Mouse (Mus musculus) ES-Bruce4 (cell line): ENCODE measurements around the gene Pik3ip1. TPM values are rescaled to one million over a fixed set of nuclear protein-coding genes. Genes with fewer than 3 reads are reported as not detected.

Experiments used
- H3K27ac ChIP-seq: 2 replicates; pipeline ENCODE4 v1.5.1; 2012; ENCODE audit warnings: low read length, inconsistent platforms; ENCODE audit not compliant: insufficient read depth
- H3K27me3 ChIP-seq: 2 replicates; pipeline ENCODE4 v1.6.1; 2012; ENCODE audit warnings: mild to moderate bottlenecking, low read length, inconsistent platforms; ENCODE audit not compliant: control insufficient read depth, poor library complexity, insufficient read depth, severe bottlenecking
- H3K36me3 ChIP-seq: 2 replicates; pipeline ENCODE4 v1.6.1; 2012; ENCODE audit warnings: inconsistent platforms, mild to moderate bottlenecking, low read length, moderate library complexity; ENCODE audit not compliant: control insufficient read depth, poor library complexity, insufficient read depth, severe bottlenecking
- H3K4me1 ChIP-seq: one replicate; pipeline ENCODE4 v1.8.1; 2011; ENCODE audit warnings: low read length; ENCODE audit not compliant: control insufficient read depth, insufficient read depth
- H3K4me3 ChIP-seq: 2 replicates; pipeline ENCODE4 v1.5.1; 2011; ENCODE audit warnings: low read depth, mild to moderate bottlenecking, low read length
- H3K9ac ChIP-seq: 2 replicates; pipeline ENCODE4 v1.6.1; 2012; ENCODE audit warnings: low read depth, mild to moderate bottlenecking, inconsistent platforms; ENCODE audit not compliant: poor library complexity, severe bottlenecking
- H3K9me3 ChIP-seq: replicated peaks from 2 replicates; pipeline ENCODE4 v1.6.1; 2012; ENCODE audit warnings: mild to moderate bottlenecking, low read length, inconsistent platforms; ENCODE audit not compliant: control insufficient read depth, poor library complexity, insufficient read depth, severe bottlenecking
- CTCF ChIP-seq: IDR thresholded peaks from one replicate; pipeline ENCODE4 v1.8.1; 2011; ENCODE audit warnings: low read depth, low read length
- EP300 ChIP-seq: IDR thresholded peaks from 2 replicates; pipeline ENCODE4 v1.6.1; 2011; ENCODE audit warnings: low read depth, low read length; ENCODE audit not compliant: insufficient read depth
- POLR2A ChIP-seq: IDR thresholded peaks from one replicate; pipeline ENCODE4 v1.8.1; 2011; ENCODE audit warnings: low read length; ENCODE audit not compliant: insufficient read depth
- polyA plus RNA-seq: library from polyadenylated mRNA; stranded (reverse); fragments of >200 nt; gene quantifications from 2 replicates; pipeline ENCODE4 v1.2.4, GENCODE M21; 2011; ENCODE audit warnings: low read depth; ENCODE audit not compliant: missing spikeins, insufficient read depth, insufficient read length

Pik3ip1 gene
- polyA plus RNA-seq, 1 experiment = 17.0 TPM

- Histone ChIP-seq H3K9ac (peak overlapping the region; percentile 36; the same call in 1 of the 2 replicates), H3K36me3 (peaks cover 28% of the 10 kb centered on the region), H3K4me3 (no peak overlapping the region; the same call in 1 of the 2 replicates), H3K27ac (peak overlapping the region; percentile 98), H3K9me3 (no peaks in the 10 kb centered on the region), H3K4me1 (peaks cover 2% of the 10 kb centered on the region), H3K27me3 (no peaks in the 10 kb centered on the region)
- TF ChIP-seq CTCF (peak; percentile 92), EP300 (0 out of 2 replicates have a peak, but pooled peaks have one; percentile 24), POLR2A (no peak)
Measured at GRCm38 (mm10) chr11:3347091-3347834, 17.1 kb downstream of the Pik3ip1 start.

- Histone ChIP-seq H3K4me3 (peak overlapping the region; percentile 43; the same call in 1 of the 2 replicates), H3K36me3 (peaks cover 34% of the 10 kb centered on the region), H3K9me3 (no peaks in the 10 kb centered on the region), H3K27ac (peak overlapping the region; percentile 98), H3K27me3 (no peaks in the 10 kb centered on the region), H3K9ac (peak overlapping the region; percentile 63), H3K4me1 (peaks cover 2% of the 10 kb centered on the region)
- TF ChIP-seq POLR2A (no peak), EP300 (no peak), CTCF (no peak)
Measured at GRCm38 (mm10) chr11:3347835-3348195, 17.6 kb downstream of the Pik3ip1 start.

GRCm38 (mm10) chr11:3348576-3349342 lies 18.6 kb downstream of the Pik3ip1 start:
- H3K27me3 ChIP-seq = no peaks in the 10 kb centered on the region
- no peak for TF ChIP-seq CTCF
- TF ChIP-seq POLR2A = no peak
- peak; percentile 78; the same call in 1 of the 2 replicates for TF ChIP-seq EP300
- peaks cover 2% of the 10 kb centered on the region for H3K4me1 ChIP-seq
- H3K9ac ChIP-seq = peak overlapping the region; percentile 63
- H3K27ac ChIP-seq = peak overlapping the region; percentile 98
- no peaks in the 10 kb centered on the region for H3K9me3 ChIP-seq
- H3K36me3 ChIP-seq = peaks cover 34% of the 10 kb centered on the region
- peak overlapping the region; percentile 43 for H3K4me3 ChIP-seq

GRCm38 (mm10) chr11:3349343-3349695 lies 19.1 kb downstream of the Pik3ip1 start:
- no peak overlapping the region for H3K4me3 ChIP-seq
- peak overlapping the region; percentile 98 for H3K27ac ChIP-seq
- TF ChIP-seq CTCF (no peak), EP300 (no peak), POLR2A (no peak)
- H3K9ac ChIP-seq = no peak overlapping the region
- peaks cover 2% of the 10 kb centered on the region for H3K4me1 ChIP-seq
- H3K27me3 ChIP-seq = no peaks in the 10 kb centered on the region
- H3K36me3 ChIP-seq = peaks cover 37% of the 10 kb centered on the region
- H3K9me3 ChIP-seq = no peaks in the 10 kb centered on the region

GRCm38 (mm10) chr11:3352131-3352530 lies 21.9 kb downstream of the Pik3ip1 start:
- H3K27ac ChIP-seq = no peak overlapping the region
- H3K9ac ChIP-seq = no peak overlapping the region
- no peaks in the 10 kb centered on the region for H3K27me3 ChIP-seq
- no peaks in the 10 kb centered on the region for H3K9me3 ChIP-seq
- H3K36me3 ChIP-seq = peaks cover 24% of the 10 kb centered on the region
- no peak overlapping the region for H3K4me3 ChIP-seq
- no peak for TF ChIP-seq POLR2A
- TF ChIP-seq CTCF = no peak
- TF ChIP-seq EP300 = no peak
- peaks cover 2% of the 10 kb centered on the region for H3K4me1 ChIP-seq
